Mouse (Mus musculus) hindbrain, postnatal 0 days (tissue): ENCODE measurements around the gene Ubtd2. TPM values are rescaled to one million over a fixed set of nuclear protein-coding genes. Genes with fewer than 3 reads are reported as not detected.

Experiments used
- ATAC-seq: fragments of 200-750 bp; cut with Nextera tagmentation; 2 replicates; pipeline ENCODE4 v1.8.0; 2017; ENCODE audit warnings: mild to moderate bottlenecking, moderate TSS enrichment, moderate library complexity
- DNase-seq: peaks from one replicate; pipeline ENCODE4 v3.0.0-alpha.2; 2015; ENCODE audit warnings: low spot score
- H3K27ac ChIP-seq: fragments of 300-500 bp; sonication (generic); 2 replicates; pipeline ENCODE4 v1.5.1; 2014; ENCODE audit warnings: mild to moderate bottlenecking
- H3K27me3 ChIP-seq: fragments of 300-500 bp; sonication (generic); 2 replicates; pipeline ENCODE4 v1.6.1; 2014; ENCODE audit warnings: low read length, mixed read lengths; ENCODE audit not compliant: insufficient read depth
- H3K36me3 ChIP-seq: fragments of 300-500 bp; sonication (generic); 2 replicates; pipeline ENCODE4 v1.6.1; 2014; ENCODE audit warnings: low read length, mixed read lengths; ENCODE audit not compliant: insufficient read depth
- H3K4me1 ChIP-seq: fragments of 300-500 bp; sonication (generic); 2 replicates; pipeline ENCODE4 v1.6.1; 2014; ENCODE audit warnings: antibody characterized with exemption, low read length, mixed read lengths; ENCODE audit not compliant: insufficient read depth
- H3K4me2 ChIP-seq: fragments of 300-500 bp; sonication (generic); 2 replicates; pipeline ENCODE4 v1.6.1; 2014; ENCODE audit warnings: low read depth, mild to moderate bottlenecking, low read length, moderate library complexity, mixed read lengths
- H3K4me3 ChIP-seq: fragments of 300-500 bp; sonication (generic); 2 replicates; pipeline ENCODE4 v1.5.1; 2014; ENCODE audit warnings: low read length
- H3K9ac ChIP-seq: fragments of 300-500 bp; sonication (generic); replicated peaks from 2 replicates; pipeline ENCODE4 v1.6.1; 2014; ENCODE audit warnings: mild to moderate bottlenecking, low read length, moderate library complexity, mixed read lengths
- H3K9me3 ChIP-seq: fragments of 300-500 bp; sonication (generic); 2 replicates; pipeline ENCODE4 v1.6.1; 2016; ENCODE audit warnings: low read length, mixed read lengths
- CTCF ChIP-seq: IDR thresholded peaks from 2 replicates; pipeline ENCODE4 v1.5.1; 2016; ENCODE audit warnings: antibody characterized with exemption, control low read depth, low read depth
- WGBS: fragments of 180-500 bp; shearing (Covaris S2); extraction: QIAGEN DNeasy Blood & Tissue Kit; methylation state at CpG from one replicate; pipeline ENCODE4 v1.1.7; 2014; 5-methylcytosine and 5-hydroxymethylcytosine counted together
- polyA plus RNA-seq: library from polyadenylated mRNA; unstranded; fragments of >200 nt; fragmentation: Nextera tagmentation; extraction: Ambion mirVana; gene quantifications from 2 replicates; pipeline ENCODE4 v1.2.1, GENCODE M21; 2015
- total RNA-seq: library from RNA; depleted of rRNA; stranded (reverse); fragments of >200 nt; gene quantifications from 2 replicates; pipeline ENCODE4 v1.2.3, GENCODE M21; 2014

Ubtd2 gene
- total and polyA plus RNA-seq, 2 experiments from 2014 or later, result 30.6 to 47.4 TPM

GRCm38 (mm10) chr11:32535646-32536045, 80.5 kb downstream of the Ubtd2 start:
- Histone ChIP-seq H3K27me3 (no peaks in the 10 kb centered on the region), H3K36me3 (no peaks in the 10 kb centered on the region), H3K4me3 (no peak overlapping the region), H3K4me1 (0 out of 2 replicates have a peak, but pooled peaks cover 15% of the 10 kb centered on the region), H3K27ac (no peak overlapping the region), H3K9me3 (no peaks in the 10 kb centered on the region), H3K4me2 (no peak overlapping the region), H3K9ac (no peak overlapping the region)
- ATAC-seq (no peak), DNase-seq (no peak)
- TF ChIP-seq CTCF, result no peak
- 93% methylated on average over 4 of the region's 4 CpGs for WGBS

- no peak for TF ChIP-seq CTCF
- WGBS, result 25% methylated on average over 7 of the region's 7 CpGs
Observed at GRCm38 (mm10) chr11:32536954-32537353, 81.8 kb downstream of the Ubtd2 start.

GRCm38 (mm10) chr11:32538435-32538834, 83.3 kb downstream of the Ubtd2 start:
- H3K36me3 ChIP-seq, result no peaks in the 10 kb centered on the region
- H3K4me2 ChIP-seq, result no peak overlapping the region
- no peak for TF ChIP-seq CTCF
- WGBS, result 70% methylated on average over 6 of the region's 6 CpGs
- H3K9me3 ChIP-seq, result no peaks in the 10 kb centered on the region
- DNase-seq, result no peak
- no peak overlapping the region for H3K9ac ChIP-seq
- H3K4me3 ChIP-seq, result no peak overlapping the region
- 0 out of 2 replicates have a peak, but pooled peaks cover 9% of the 10 kb centered on the region for H3K4me1 ChIP-seq
- no peak for ATAC-seq
- H3K27me3 ChIP-seq, result no peaks in the 10 kb centered on the region
- H3K27ac ChIP-seq, result no peak overlapping the region

More at GRCm38 (mm10) chr11:32536954-32537353, 81.8 kb downstream of the Ubtd2 start:
- ATAC-seq (no peak; the same call in 1 of the 2 replicates), DNase-seq (peak; percentile 53)
- Histone ChIP-seq H3K4me2 (no peak overlapping the region), H3K9ac (no peak overlapping the region), H3K9me3 (no peaks in the 10 kb centered on the region), H3K4me1 (0 out of 2 replicates have a peak, but pooled peaks cover 15% of the 10 kb centered on the region), H3K4me3 (no peak overlapping the region), H3K36me3 (no peaks in the 10 kb centered on the region), H3K27ac (no peak overlapping the region), H3K27me3 (no peaks in the 10 kb centered on the region)

- 0 out of 2 replicates have a peak, but pooled peaks cover 6% of the 10 kb centered on the region for H3K4me1 ChIP-seq
- H3K4me2 ChIP-seq, result no peak overlapping the region
- 83% methylated on average over 4 of the region's 4 CpGs for WGBS
- no peaks in the 10 kb centered on the region for H3K9me3 ChIP-seq
- H3K27me3 ChIP-seq, result no peaks in the 10 kb centered on the region
- H3K27ac ChIP-seq, result no peak overlapping the region
- DNase-seq (no peak), ATAC-seq (no peak)
- H3K4me3 ChIP-seq, result no peak overlapping the region
- H3K36me3 ChIP-seq, result no peaks in the 10 kb centered on the region
- H3K9ac ChIP-seq, result no peak overlapping the region
- TF ChIP-seq CTCF, result no peak
Observed at GRCm38 (mm10) chr11:32538846-32539245, 83.7 kb downstream of the Ubtd2 start.

- no peak for TF ChIP-seq CTCF
- ATAC-seq, result no peak
- 87% methylated on average over 7 of the region's 7 CpGs for WGBS
Observed at GRCm38 (mm10) chr11:32539717-32540116, 84.5 kb downstream of the Ubtd2 start.

GRCm38 (mm10) chr11:32540463-32540862, 85.3 kb downstream of the Ubtd2 start:
- no peaks in the 10 kb centered on the region for H3K9me3 ChIP-seq
- H3K36me3 ChIP-seq, result no peaks in the 10 kb centered on the region
- ATAC-seq, result no peak
- H3K4me3 ChIP-seq, result no peak overlapping the region
- 73% methylated on average over 6 of the region's 6 CpGs for WGBS
- H3K9ac ChIP-seq, result no peak overlapping the region
- H3K4me1 ChIP-seq, result 0 out of 2 replicates have a peak, but pooled peaks cover 6% of the 10 kb centered on the region
- TF ChIP-seq CTCF, result no peak
- H3K27me3 ChIP-seq, result no peaks in the 10 kb centered on the region
- no peak overlapping the region for H3K4me2 ChIP-seq
- no peak for DNase-seq
- no peak overlapping the region for H3K27ac ChIP-seq

More at GRCm38 (mm10) chr11:32539717-32540116, 84.5 kb downstream of the Ubtd2 start:
- no peaks in the 10 kb centered on the region for H3K9me3 ChIP-seq
- DNase-seq, result no peak
- H3K36me3 ChIP-seq, result no peaks in the 10 kb centered on the region
- no peaks in the 10 kb centered on the region for H3K27me3 ChIP-seq
- no peak overlapping the region for H3K4me3 ChIP-seq
- 0 out of 2 replicates have a peak, but pooled peaks cover 6% of the 10 kb centered on the region for H3K4me1 ChIP-seq
- H3K27ac ChIP-seq, result no peak overlapping the region
- H3K4me2 ChIP-seq, result no peak overlapping the region
- H3K9ac ChIP-seq, result no peak overlapping the region

- 0 out of 2 replicates have a peak, but pooled peaks cover 8% of the 10 kb centered on the region for H3K4me1 ChIP-seq
- H3K4me2 ChIP-seq, result no peak overlapping the region
- no peaks in the 10 kb centered on the region for H3K36me3 ChIP-seq
- no peak overlapping the region for H3K27ac ChIP-seq
- no peak overlapping the region for H3K4me3 ChIP-seq
- no peak for DNase-seq
- 97% methylated on average over 4 of the region's 4 CpGs for whole genome bisulfite sequencing
- no peak for TF ChIP-seq CTCF
- no peak overlapping the region for H3K9ac ChIP-seq
- ATAC-seq, result no peak
- no peaks in the 10 kb centered on the region for H3K27me3 ChIP-seq
- no peaks in the 10 kb centered on the region for H3K9me3 ChIP-seq
Observed at GRCm38 (mm10) chr11:32542181-32542580, 87.0 kb downstream of the Ubtd2 start.
